Mouse (Mus musculus) forebrain, embryonic 10.5 days (tissue): ENCODE results near the gene Rcan1. TPM values are rescaled to one million over a fixed set of nuclear protein-coding genes. Genes with fewer than 3 reads are reported as not detected.

Source experiments
- DNase-seq: peaks from one replicate; pipeline ENCODE4 v3.0.0-alpha.2; 2017; ENCODE audit warnings: low spot score; ENCODE audit errors: extremely low spot score
- H3K27ac ChIP-seq: fragments of 300-500 bp; sonication (generic); 2 replicates; pipeline ENCODE4 v1.5.1; 2016; ENCODE audit warnings: mild to moderate bottlenecking
- H3K27me3 ChIP-seq: fragments of 300-500 bp; sonication (generic); 2 replicates; pipeline ENCODE4 v1.6.1; 2016; ENCODE audit warnings: mild to moderate bottlenecking; ENCODE audit not compliant: poor library complexity, severe bottlenecking
- H3K36me3 ChIP-seq: fragments of 300-500 bp; sonication (generic); replicated peaks from 2 replicates; pipeline ENCODE4 v1.6.1; 2016; ENCODE audit warnings: mild to moderate bottlenecking, moderate library complexity
- H3K4me1 ChIP-seq: fragments of 300-500 bp; sonication (generic); 2 replicates; pipeline ENCODE4 v1.6.1; 2016
- H3K4me3 ChIP-seq: fragments of 300-500 bp; sonication (generic); 2 replicates; pipeline ENCODE4 v1.5.1; 2016; ENCODE audit warnings: mild to moderate bottlenecking, moderate library complexity
- H3K9me3 ChIP-seq: fragments of 300-500 bp; sonication (generic); 2 replicates; pipeline ENCODE4 v1.6.1; 2016; ENCODE audit warnings: mild to moderate bottlenecking, moderate library complexity
- WGBS: fragments of 180-500 bp; shearing (Covaris S2); methylation state at CpG from one replicate; pipeline ENCODE4 v1.1.7; 2016; 5-methylcytosine and 5-hydroxymethylcytosine counted together
- polyA plus RNA-seq: library from polyadenylated mRNA; unstranded; fragments of >200 nt; fragmentation: Nextera tagmentation; extraction: Ambion mirVana; gene quantifications from 2 replicates; pipeline ENCODE4 v1.2.1, GENCODE M21; 2016

The Rcan1 gene
- polyA plus RNA-seq, 1 experiment from 2014 or later: 34.4 TPM

- Histone ChIP-seq H3K27ac (peak overlapping the region; percentile 63; the same call in 1 of the 2 replicates), H3K36me3 (no peaks in the 10 kb centered on the region), H3K9me3 (no peaks in the 10 kb centered on the region), H3K27me3 (peaks cover 24% of the 10 kb centered on the region), H3K4me3 (no peak overlapping the region), H3K4me1 (peaks cover 55% of the 10 kb centered on the region)
- no peak for DNase-seq
- 82% methylated on average over 10 of the region's 10 CpGs for WGBS
Measured at GRCm38 (mm10) chr16:92403069-92403468, 67.6 kb downstream of the Rcan1 start.

GRCm38 (mm10) chr16:92402216-92402615 lies 68.5 kb downstream of the Rcan1 start:
- peaks cover 31% of the 10 kb centered on the region for H3K27me3 ChIP-seq
- peaks cover 60% of the 10 kb centered on the region for H3K4me1 ChIP-seq
- no peaks in the 10 kb centered on the region; the same call in 1 of the 2 replicates for H3K36me3 ChIP-seq
- 37% methylated on average over 8 of the region's 8 CpGs for WGBS
- H3K27ac ChIP-seq: peak overlapping the region; percentile 63
- DNase-seq: no peak
- no peak overlapping the region for H3K4me3 ChIP-seq
- no peaks in the 10 kb centered on the region for H3K9me3 ChIP-seq

DNA sequence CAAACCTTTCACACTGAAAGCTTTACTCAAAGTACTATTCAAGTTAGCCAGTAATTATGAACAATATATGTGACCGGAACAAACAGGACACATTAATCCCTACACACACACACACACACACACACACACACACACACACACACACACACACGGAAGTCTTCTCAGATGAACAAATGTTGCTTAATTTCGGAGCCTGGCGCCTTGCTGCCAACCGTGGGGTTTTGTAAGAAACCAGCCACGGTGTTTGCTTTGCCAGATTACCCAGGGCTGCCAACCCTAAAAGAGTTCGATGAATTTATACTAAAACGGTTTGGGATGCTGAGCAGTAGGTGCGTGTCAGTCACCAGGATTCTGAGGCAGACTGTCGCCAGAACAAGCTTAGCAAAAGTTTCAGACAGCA lies 69.5 kb downstream of the Rcan1 start:
- WGBS: 52% methylated on average over 10 of the region's 10 CpGs
- Histone ChIP-seq H3K27me3 (peaks cover 35% of the 10 kb centered on the region), H3K9me3 (no peaks in the 10 kb centered on the region), H3K4me3 (no peak overlapping the region), H3K4me1 (peaks cover 60% of the 10 kb centered on the region), H3K27ac (0 out of 2 replicates have a peak overlapping the region, but pooled peaks have one; percentile 63), H3K36me3 (peaks cover 10% of the 10 kb centered on the region)
- DNase-seq: no peak

DNA sequence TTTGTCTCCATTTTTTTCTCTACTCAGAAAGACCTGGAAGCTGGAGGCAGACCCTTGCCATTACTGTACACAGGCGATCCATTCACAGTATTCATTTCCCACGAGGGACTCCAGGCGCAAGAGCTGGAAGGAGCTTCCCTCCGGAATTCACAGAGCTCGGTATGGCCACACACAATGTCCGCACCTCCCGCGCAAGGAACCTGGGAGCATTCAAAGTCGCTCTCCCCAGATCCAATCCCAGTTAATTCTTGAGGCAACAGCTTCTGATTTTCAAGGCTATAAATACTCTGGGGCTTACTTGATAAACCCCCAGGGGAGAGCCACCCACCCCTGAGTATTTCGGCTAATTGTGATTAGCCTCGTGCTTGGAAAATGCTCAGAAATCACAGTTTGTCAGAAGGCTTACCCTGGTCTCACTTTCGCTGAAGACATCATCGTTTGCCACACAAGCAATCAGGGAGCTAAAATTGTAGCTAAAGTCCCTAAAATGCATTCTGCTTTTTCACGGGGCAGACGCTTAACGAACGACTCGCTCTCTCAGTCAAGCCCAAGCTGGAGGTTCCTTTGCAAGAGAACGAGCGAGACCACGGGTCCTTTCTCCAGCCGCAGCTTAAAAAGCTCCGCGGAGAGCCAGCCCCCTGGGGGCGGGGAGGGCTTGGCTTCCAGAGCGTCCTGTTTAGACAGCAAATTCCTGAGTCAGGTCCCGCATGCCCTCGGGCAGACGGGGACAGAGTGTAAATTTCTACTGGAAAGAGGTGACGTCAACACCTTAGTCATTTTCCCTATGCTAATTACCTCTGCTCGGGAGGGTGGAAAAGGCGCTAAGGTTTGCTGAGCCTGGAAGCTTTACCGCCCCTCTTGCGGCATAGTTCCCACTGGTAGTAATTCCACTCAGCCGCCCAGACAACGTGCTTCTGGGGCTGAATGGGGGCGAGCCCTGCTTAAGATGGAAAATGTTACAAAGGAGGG lies 70.9 kb downstream of the Rcan1 start:
- H3K4me1 ChIP-seq: peaks cover 58% of the 10 kb centered on the region
- H3K27ac ChIP-seq: peak overlapping the region; percentile 82
- WGBS: under 1% methylated on average over 37 of the region's 37 CpGs
- H3K4me3 ChIP-seq: peak overlapping the region; percentile 49
- peaks cover 35% of the 10 kb centered on the region for H3K27me3 ChIP-seq
- no peaks in the 10 kb centered on the region for H3K9me3 ChIP-seq
- peaks cover 24% of the 10 kb centered on the region for H3K36me3 ChIP-seq
- DNase-seq: peak; percentile 88

DNA sequence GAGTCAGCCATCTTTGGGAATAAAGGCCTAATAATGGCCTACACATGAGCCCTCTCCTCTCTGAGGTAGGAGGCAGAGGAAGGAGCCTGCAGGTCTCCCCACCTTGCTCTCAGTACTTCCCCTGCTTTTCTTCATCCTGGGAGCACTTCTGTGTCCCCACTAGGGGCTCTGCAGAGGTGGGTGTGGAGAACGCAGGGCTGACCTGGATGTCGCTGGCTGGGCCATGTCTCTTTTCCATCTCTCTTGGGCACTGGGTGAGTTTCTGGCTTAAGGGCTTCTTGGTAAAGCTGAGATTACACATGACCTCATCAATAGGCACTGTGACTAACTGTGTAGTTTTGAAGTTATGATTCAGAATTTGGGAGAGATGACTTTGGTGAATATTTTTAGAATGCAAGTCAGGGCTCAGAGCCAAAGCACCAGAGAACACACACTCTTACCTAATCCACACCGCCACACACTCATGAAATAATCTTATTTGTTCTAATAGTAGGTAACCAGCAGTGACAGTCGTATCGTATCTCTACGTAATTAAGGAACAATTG lies 72.0 kb downstream of the Rcan1 start:
- Histone ChIP-seq H3K36me3 (peaks cover 35% of the 10 kb centered on the region), H3K4me1 (peaks cover 57% of the 10 kb centered on the region), H3K27ac (peak overlapping the region; percentile 60; the same call in 1 of the 2 replicates), H3K27me3 (peaks cover 35% of the 10 kb centered on the region), H3K4me3 (peak overlapping the region; percentile 49), H3K9me3 (no peaks in the 10 kb centered on the region)
- 66% methylated on average over 6 of the region's 6 CpGs for WGBS
- DNase-seq: no peak

- peaks cover 42% of the 10 kb centered on the region for H3K36me3 ChIP-seq
- WGBS: 45% methylated on average over 10 of the region's 10 CpGs
Measured at GRCm38 (mm10) chr16:92397745-92398573, 72.7 kb downstream of the Rcan1 start.

DNA sequence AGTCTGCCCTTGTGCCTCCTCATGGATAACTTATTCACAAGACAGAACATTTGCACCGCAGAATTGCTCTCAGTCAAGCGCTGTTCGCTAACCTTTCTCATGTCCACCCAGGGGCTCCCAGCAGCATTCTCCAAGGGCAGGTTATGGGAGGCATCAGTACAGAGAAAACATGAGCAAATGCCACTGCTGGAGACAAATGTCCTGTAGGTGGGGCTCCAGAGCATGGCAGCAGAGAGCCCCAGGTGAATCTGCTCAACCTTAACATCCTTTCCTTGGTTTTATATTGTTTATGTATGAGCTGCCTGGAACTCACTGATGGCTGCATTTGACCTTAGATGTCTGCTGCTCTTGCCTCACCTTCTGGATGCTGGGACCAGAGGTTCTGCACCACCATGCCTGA lies 76.9 kb downstream of the Rcan1 start:
- WGBS: 93% methylated on average over 3 of the region's 3 CpGs
- peaks cover 18% of the 10 kb centered on the region for H3K27me3 ChIP-seq
- no peak overlapping the region for H3K4me3 ChIP-seq
- DNase-seq: no peak
- no peaks in the 10 kb centered on the region for H3K9me3 ChIP-seq
- H3K27ac ChIP-seq: no peak overlapping the region
- peaks cover 13% of the 10 kb centered on the region for H3K4me1 ChIP-seq
- H3K36me3 ChIP-seq: peaks cover 63% of the 10 kb centered on the region

More at GRCm38 (mm10) chr16:92397745-92398573, 72.7 kb downstream of the Rcan1 start:
- Histone ChIP-seq H3K4me3 (peak overlapping the region; percentile 49), H3K27me3 (peaks cover 35% of the 10 kb centered on the region), H3K9me3 (no peaks in the 10 kb centered on the region), H3K27ac (peak overlapping the region; percentile 60), H3K4me1 (peaks cover 54% of the 10 kb centered on the region)
- DNase-seq: no peak

- Histone ChIP-seq H3K9me3 (no peaks in the 10 kb centered on the region), H3K27ac (no peak overlapping the region), H3K4me3 (no peak overlapping the region), H3K4me1 (peaks cover 23% of the 10 kb centered on the region), H3K36me3 (peaks cover 18% of the 10 kb centered on the region), H3K27me3 (no peaks in the 10 kb centered on the region)
- no peak for DNase-seq
- 31% methylated on average over 10 of the region's 10 CpGs for WGBS
Measured at GRCm38 (mm10) chr16:92387692-92388091, 83.0 kb downstream of the Rcan1 start.

- DNase-seq: peak; percentile 56
- Histone ChIP-seq H3K4me3 (no peak overlapping the region), H3K36me3 (no peaks in the 10 kb centered on the region), H3K27ac (no peak overlapping the region), H3K27me3 (no peaks in the 10 kb centered on the region), H3K4me1 (peaks cover 35% of the 10 kb centered on the region), H3K9me3 (no peaks in the 10 kb centered on the region)
- WGBS: 5% methylated on average over 2 of the region's 2 CpGs
Measured at GRCm38 (mm10) chr16:92385062-92385461, 85.6 kb downstream of the Rcan1 start.

GRCm38 (mm10) chr16:92383412-92383811 lies 87.3 kb downstream of the Rcan1 start:
- Histone ChIP-seq H3K4me3 (no peak overlapping the region), H3K9me3 (no peaks in the 10 kb centered on the region), H3K4me1 (peaks cover 30% of the 10 kb centered on the region), H3K27me3 (no peaks in the 10 kb centered on the region), H3K36me3 (no peaks in the 10 kb centered on the region), H3K27ac (no peak overlapping the region)
- DNase-seq: no peak

DNA sequence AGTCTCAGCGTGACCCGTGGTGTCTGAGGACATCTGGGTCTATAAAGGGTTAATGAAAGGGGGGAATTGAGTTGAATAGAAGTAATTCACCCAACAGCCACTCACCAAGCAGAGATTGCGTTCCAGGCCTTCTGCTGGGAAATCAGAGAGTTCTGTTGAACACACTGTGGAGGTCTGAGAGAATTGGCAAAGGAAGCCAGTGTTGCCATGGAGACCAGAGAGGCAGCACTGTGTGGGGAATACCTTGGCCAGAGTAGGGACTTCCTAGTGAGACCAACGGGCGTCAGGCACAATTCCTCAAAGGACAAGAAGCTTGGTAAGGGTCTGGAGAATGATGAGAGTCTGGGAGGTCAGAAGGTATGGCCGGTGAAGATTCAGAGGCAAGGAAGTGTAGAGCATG lies 88.2 kb downstream of the Rcan1 start:
- Histone ChIP-seq H3K27me3 (no peaks in the 10 kb centered on the region), H3K9me3 (no peaks in the 10 kb centered on the region), H3K4me3 (no peak overlapping the region), H3K36me3 (no peaks in the 10 kb centered on the region), H3K27ac (no peak overlapping the region), H3K4me1 (peaks cover 21% of the 10 kb centered on the region)
- DNase-seq: no peak
- WGBS: 69% methylated on average over 6 of the region's 6 CpGs

GRCm38 (mm10) chr16:92381092-92381491 lies 89.6 kb downstream of the Rcan1 start:
- H3K4me3 ChIP-seq: no peak overlapping the region
- peaks cover 17% of the 10 kb centered on the region for H3K4me1 ChIP-seq
- no peaks in the 10 kb centered on the region for H3K9me3 ChIP-seq
- H3K36me3 ChIP-seq: no peaks in the 10 kb centered on the region
- no peaks in the 10 kb centered on the region for H3K27me3 ChIP-seq
- H3K27ac ChIP-seq: no peak overlapping the region
- no peak for DNase-seq
- WGBS: 82% methylated on average over 6 of the region's 6 CpGs
